In genomic region chr5:47036752-47037151, GRCm38 (mm10) we compare ENCODE assay signal across 15 mouse cellular contexts.
A peak's percentile ranks its signal among the peaks of the same experiment; 100 is the strongest.
DNase-seq lines count a peak whose midpoint lies in the region; TF ChIP-seq lines count a peak whose summit lies in the region.
"Had no signal": no experiment of that assay in that cellular context is flagged by ENCODE, and none has a peak within 500 bp of the region (broad histone marks: within the 10 kb centered on the region; RNA-seq: fewer than 3 reads in every experiment).

No protein-coding gene starts in this region.

- peak; percentile 6 to 22 for DNase-seq in cerebellum, postnatal 10 days
- no peak for DNase-seq in cerebellum, postnatal 25 days
- no peak for DNase-seq in layer of hippocampus, adult 2 months (ENCODE audit: low spot score in 2 of 2)
- DNase-seq in layer of hippocampus, adult 11-12 months (ENCODE audit: low spot score) = no peak
- DNase-seq in retina, embryonic 14.5 days (ENCODE audit: low spot score) = peak; percentile 21
- no peak for DNase-seq in retina, postnatal 1 day
- DNase-seq in yolk sac, embryonic 10.5 days (ENCODE audit: low spot score) = peak; percentile 9
- DNase-seq in thymus, postnatal 14 days = no peak
- DNase-seq: adrenal gland, postnatal 25 days; cerebellum, adult 11 months; layer of hippocampus, adult 9-11 months; left cerebral cortex, postnatal 4 days; right cerebral cortex, postnatal 4 days had no signal

- H3K27ac ChIP-seq in layer of hippocampus, adult 2 months = no peak overlapping the region
- H3K27ac ChIP-seq: liver, embryonic 15.5 days had no signal

- peak; percentile 54 for TF ChIP-seq CTCF in layer of hippocampus, adult 2 months (conservative IDR thresholded peaks at IDR 0.05)

- no peak overlapping the region for H3K4me3 ChIP-seq in layer of hippocampus, adult 2 months
- H3K4me3 ChIP-seq: liver, embryonic 15.5 days; myocyte had no signal

Comparison
In these comparisons a context has a peak if more than half of its experiments do, and no peak if none do; other contexts are left out.
1. DNase-seq: peak in cerebellum, postnatal 10 days (2 of 2), retina, embryonic 14.5 days (single experiment) and yolk sac, embryonic 10.5 days (single experiment); none in cerebellum, postnatal 25 days (0 of 2), layer of hippocampus, adult 2 months (0 of 2), layer of hippocampus, adult 11-12 months (single experiment), retina, postnatal 1 day (single experiment) and thymus, postnatal 14 days (single experiment).